Mouse (Mus musculus): ENCODE measurements at regions not wholly inside any gene's neighbourhood (a gene's known extent, or its start where the extent isn't known, plus 50 kb on each side); places are given as distances from the start of the nearest gene placed in this dataset.

DNA sequence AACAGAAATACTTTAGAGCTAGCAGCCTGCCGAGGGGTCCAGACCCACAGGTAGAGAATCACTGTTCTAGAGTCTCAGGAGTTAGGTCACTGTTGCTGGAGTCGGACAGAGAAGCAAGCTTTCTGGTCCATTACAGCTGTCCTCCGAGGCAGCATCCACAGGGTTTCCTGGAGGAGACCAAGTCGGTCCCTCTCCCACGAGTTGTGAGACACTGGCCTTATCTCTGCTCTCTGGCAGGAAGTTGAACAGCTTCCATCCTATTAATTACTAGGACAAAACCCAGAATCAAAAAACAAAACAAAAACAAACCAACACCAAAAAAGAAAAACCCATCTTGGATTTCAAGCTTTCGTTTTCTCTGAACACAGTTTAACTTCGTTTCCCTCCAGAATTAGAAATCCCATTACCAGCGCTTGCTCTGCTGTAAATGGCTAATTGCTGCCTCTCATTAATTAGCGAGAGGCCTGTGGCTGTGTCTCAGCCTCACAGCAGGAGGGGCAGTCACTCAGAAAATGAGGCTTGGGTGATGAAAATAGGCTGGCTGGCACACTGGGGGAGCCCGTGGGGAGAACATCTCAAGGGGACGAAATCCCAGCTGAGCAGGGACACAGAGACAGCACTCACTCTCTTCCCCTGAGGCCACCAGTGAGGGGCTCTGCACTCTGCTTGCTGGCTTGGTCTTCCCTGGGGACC lies 201.3 kb downstream of the Adgrd1 start:
- no peaks in the 10 kb centered on the region for H3K36me3 ChIP-seq (ENCODE audit: control insufficient read depth, insufficient read depth)
- peaks cover 5% of the 10 kb centered on the region for H3K27me3 ChIP-seq (ENCODE audit: control insufficient read depth, insufficient read depth, insufficient read length)
- no peak overlapping the region for H3ac ChIP-seq (ENCODE audit: control insufficient read depth, insufficient read length, low read depth)
- no peaks in the 10 kb centered on the region for H3K79me3 ChIP-seq (ENCODE audit: low read depth)
- TF ChIP-seq FOSL1 (IDR thresholded peaks at IDR 0.05; ENCODE audit: insufficient read depth, low read length, poor library complexity, severe bottlenecking) = no peak
- no peak for TF ChIP-seq USF1 (IDR thresholded peaks at IDR 0.05; ENCODE audit: low read depth)
- no peaks in the 10 kb centered on the region for H3K79me2 ChIP-seq (ENCODE audit: control insufficient read depth, insufficient read depth)
- no peak overlapping the region for H3K4me3 ChIP-seq (ENCODE audit: insufficient read depth, poor library complexity, severe bottlenecking)

DNA sequence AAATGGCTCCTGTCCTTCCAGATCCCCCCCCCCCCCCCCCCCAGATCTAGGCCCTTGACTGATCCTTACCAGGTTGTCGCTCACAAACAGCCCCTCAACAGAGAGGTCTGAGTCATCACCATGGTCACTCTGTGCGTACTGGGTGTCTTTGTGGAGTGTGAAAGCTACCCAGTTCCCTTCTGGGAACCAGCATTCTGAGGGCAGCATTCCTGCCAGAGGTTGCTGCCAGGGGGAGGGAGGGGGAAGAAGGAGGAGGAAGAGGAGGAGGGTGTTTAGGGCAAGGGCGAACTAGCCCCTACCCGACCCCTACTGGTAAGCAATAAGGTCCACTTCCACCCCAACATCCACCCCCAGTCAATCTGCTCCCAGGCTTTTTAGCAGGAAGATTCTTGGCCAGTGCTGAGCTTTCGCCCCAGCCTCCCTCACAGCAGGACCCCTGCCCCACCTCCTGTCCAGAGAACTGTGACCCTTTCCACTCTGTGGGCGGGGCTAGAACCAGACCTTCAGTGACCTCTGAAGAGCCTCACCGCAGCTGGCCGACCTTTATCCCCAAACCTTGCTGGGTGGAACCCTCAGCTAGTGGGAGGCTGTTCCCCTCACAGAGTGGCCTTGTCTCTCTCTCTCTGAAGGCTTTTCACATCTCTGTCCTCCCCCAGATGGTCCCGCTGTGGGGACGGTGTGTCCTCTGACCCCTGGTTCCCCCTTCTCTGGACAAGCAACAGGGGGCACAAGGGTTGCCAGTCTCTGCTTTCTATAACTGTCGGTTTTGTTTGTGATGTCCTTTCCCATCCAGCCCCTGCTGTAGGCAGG lies 202.2 kb upstream of the Sfswap start:
- Histone ChIP-seq H3K79me2 (ENCODE audit: control insufficient read depth, insufficient read depth) (no peaks in the 10 kb centered on the region), H3K27me3 (ENCODE audit: control insufficient read depth, insufficient read depth, insufficient read length) (peaks cover under 1% of the 10 kb centered on the region), H3ac (ENCODE audit: control insufficient read depth, insufficient read length, low read depth) (no peak overlapping the region), H3K36me3 (ENCODE audit: control insufficient read depth, insufficient read depth) (no peaks in the 10 kb centered on the region), H3K4me3 (ENCODE audit: insufficient read depth, poor library complexity, severe bottlenecking) (no peak overlapping the region), H3K79me3 (ENCODE audit: low read depth) (no peaks in the 10 kb centered on the region)
- TF ChIP-seq CEBPB (IDR thresholded peaks at IDR 0.05; ENCODE audit: low read depth) = no peak
- TF ChIP-seq MYOG (IDR thresholded peaks at IDR 0.05; ENCODE audit: control insufficient read depth, extremely low read depth, insufficient read length) = no peak

DNA sequence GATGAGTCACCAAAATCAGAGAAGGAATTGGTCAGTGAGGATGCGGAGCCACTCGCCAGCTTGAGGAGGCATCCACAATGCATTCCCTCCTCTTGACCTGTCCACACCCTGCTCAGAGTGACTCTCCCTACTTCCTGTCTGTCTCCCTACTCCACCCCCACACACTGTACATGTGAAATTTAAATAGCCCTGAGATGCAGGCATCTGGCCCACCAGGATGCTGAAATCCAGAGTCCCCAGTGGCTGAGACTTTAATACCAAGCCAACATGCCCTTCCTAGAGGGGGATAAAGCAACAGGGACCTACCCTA lies 201.6 kb upstream of the Sfswap start:
- Histone ChIP-seq H3ac (ENCODE audit: control insufficient read depth, insufficient read length, low read depth) (no peak overlapping the region), H3K79me2 (ENCODE audit: control insufficient read depth, insufficient read depth) (no peaks in the 10 kb centered on the region), H3K27me3 (ENCODE audit: control insufficient read depth, insufficient read depth, insufficient read length) (no peaks in the 10 kb centered on the region), H3K4me3 (ENCODE audit: insufficient read depth, poor library complexity, severe bottlenecking) (no peak overlapping the region), H3K36me3 (ENCODE audit: control insufficient read depth, insufficient read depth) (no peaks in the 10 kb centered on the region), H3K79me3 (ENCODE audit: low read depth) (no peaks in the 10 kb centered on the region)
- TF ChIP-seq CEBPB (IDR thresholded peaks at IDR 0.05; ENCODE audit: low read depth) (no peak), MAX (IDR thresholded peaks at IDR 0.05) (no peak), FOSL1 (IDR thresholded peaks at IDR 0.05; ENCODE audit: insufficient read depth, low read length, poor library complexity, severe bottlenecking) (no peak), CTCF (IDR thresholded peaks at IDR 0.05; ENCODE audit: control insufficient read depth, insufficient read depth, insufficient read length) (no peak), MYOG (IDR thresholded peaks at IDR 0.05; ENCODE audit: control insufficient read depth, extremely low read depth, insufficient read length) (no peak), USF1 (IDR thresholded peaks at IDR 0.05; ENCODE audit: low read depth) (no peak), MYOD1 (IDR thresholded peaks at IDR 0.05; ENCODE audit: control insufficient read depth, insufficient read length, low read depth) (no peak)

DNA sequence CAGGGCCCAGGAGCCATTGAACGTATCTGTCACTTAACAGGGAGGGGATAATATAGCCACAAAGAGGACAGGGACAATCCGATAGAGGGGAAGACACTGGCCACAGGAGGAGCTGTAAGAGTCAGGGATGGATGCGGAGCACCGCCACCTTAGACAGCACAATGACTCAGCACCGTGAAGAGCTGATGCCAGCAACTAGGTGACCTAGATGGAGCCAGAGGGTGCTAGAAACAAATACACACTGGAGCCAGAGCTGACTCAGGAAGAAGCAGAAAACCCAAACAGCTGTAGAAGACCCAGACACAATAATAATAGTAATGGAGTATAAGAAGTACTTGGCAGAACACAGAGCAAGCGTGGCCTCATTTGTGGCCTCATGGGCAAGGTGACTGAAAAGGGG lies 200.6 kb upstream of the Sfswap start:
- Histone ChIP-seq H3ac (ENCODE audit: control insufficient read depth, insufficient read length, low read depth) (no peak overlapping the region), H3K79me3 (ENCODE audit: low read depth) (no peaks in the 10 kb centered on the region), H3K79me2 (ENCODE audit: control insufficient read depth, insufficient read depth) (no peaks in the 10 kb centered on the region), H3K27me3 (ENCODE audit: control insufficient read depth, insufficient read depth, insufficient read length) (no peaks in the 10 kb centered on the region), H3K4me3 (ENCODE audit: insufficient read depth, poor library complexity, severe bottlenecking) (no peak overlapping the region), H3K36me3 (ENCODE audit: control insufficient read depth, insufficient read depth) (no peaks in the 10 kb centered on the region)
- TF ChIP-seq CTCF (IDR thresholded peaks at IDR 0.05; ENCODE audit: control insufficient read depth, insufficient read depth, insufficient read length) = no peak

DNA sequence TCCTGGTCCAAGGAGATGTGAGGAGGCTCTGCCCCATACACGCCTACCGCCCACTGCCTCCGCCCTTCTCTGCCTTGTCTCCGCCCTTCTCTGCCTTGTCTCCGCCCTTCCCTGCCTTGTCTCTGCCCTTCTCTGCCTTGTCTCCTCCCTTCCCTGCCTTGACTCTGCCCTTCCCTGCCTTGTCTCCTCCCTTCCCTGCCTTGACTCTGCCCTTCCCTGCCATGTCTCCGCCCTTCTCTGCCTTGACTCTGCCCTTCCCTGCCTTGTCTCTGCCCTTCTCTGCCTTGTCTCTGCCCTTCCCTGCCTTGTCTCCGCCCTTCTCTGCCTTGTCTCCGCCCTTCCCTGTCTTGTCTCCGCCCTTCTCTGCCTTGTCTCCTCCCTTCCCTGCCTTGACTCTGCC lies 185.4 kb upstream of the Sfswap start:
- no peaks in the 10 kb centered on the region for H3K27me3 ChIP-seq (ENCODE audit: control insufficient read depth, insufficient read depth, insufficient read length)
- H3K79me3 ChIP-seq (ENCODE audit: low read depth) = no peaks in the 10 kb centered on the region
- TF ChIP-seq FOSL1 (IDR thresholded peaks at IDR 0.05; ENCODE audit: insufficient read depth, low read length, poor library complexity, severe bottlenecking) = no peak
- TF ChIP-seq MAX (IDR thresholded peaks at IDR 0.05) = no peak
- no peak for TF ChIP-seq CEBPB (IDR thresholded peaks at IDR 0.05; ENCODE audit: low read depth)
- no peak for TF ChIP-seq MYOG (IDR thresholded peaks at IDR 0.05; ENCODE audit: control insufficient read depth, extremely low read depth, insufficient read length)
- TF ChIP-seq CTCF (IDR thresholded peaks at IDR 0.05; ENCODE audit: control insufficient read depth, insufficient read depth, insufficient read length) = no peak
- no peak for TF ChIP-seq MYOD1 (IDR thresholded peaks at IDR 0.05; ENCODE audit: control insufficient read depth, insufficient read length, low read depth)
- no peak for TF ChIP-seq USF1 (IDR thresholded peaks at IDR 0.05; ENCODE audit: low read depth)
- H3K4me3 ChIP-seq (ENCODE audit: insufficient read depth, poor library complexity, severe bottlenecking) = no peak overlapping the region
- H3K36me3 ChIP-seq (ENCODE audit: control insufficient read depth, insufficient read depth) = no peaks in the 10 kb centered on the region
- no peaks in the 10 kb centered on the region for H3K79me2 ChIP-seq (ENCODE audit: control insufficient read depth, insufficient read depth)
- no peak overlapping the region for H3ac ChIP-seq (ENCODE audit: control insufficient read depth, insufficient read length, low read depth)

DNA sequence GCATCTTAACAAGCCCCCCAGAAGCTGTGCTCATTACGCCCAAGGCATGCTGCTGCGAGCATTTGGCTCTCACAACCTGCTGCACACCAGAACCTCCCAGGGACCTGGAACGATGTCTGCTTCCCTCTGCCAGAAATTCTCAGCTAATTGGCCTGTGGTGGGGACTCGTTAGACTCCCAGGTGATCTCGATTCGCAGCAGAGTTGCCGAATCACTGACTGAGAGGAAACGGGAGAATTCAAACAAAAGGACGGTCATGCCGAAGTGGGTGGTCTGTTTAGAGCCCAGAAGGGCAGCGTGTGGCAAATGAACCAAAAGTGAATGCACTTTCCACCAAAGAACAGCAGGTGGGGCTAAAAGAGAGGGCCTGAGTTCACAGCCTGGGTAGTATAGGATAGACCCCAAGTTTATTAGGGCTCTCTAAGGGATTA lies 169.9 kb upstream of the Sfswap start:
- Histone ChIP-seq H3ac (ENCODE audit: control insufficient read depth, insufficient read length, low read depth) (no peak overlapping the region), H3K27me3 (ENCODE audit: control insufficient read depth, insufficient read depth, insufficient read length) (peaks cover 3% of the 10 kb centered on the region), H3K36me3 (ENCODE audit: control insufficient read depth, insufficient read depth) (no peaks in the 10 kb centered on the region), H3K79me2 (ENCODE audit: control insufficient read depth, insufficient read depth) (no peaks in the 10 kb centered on the region), H3K79me3 (ENCODE audit: low read depth) (no peaks in the 10 kb centered on the region), H3K4me3 (ENCODE audit: insufficient read depth, poor library complexity, severe bottlenecking) (no peak overlapping the region)
- TF ChIP-seq USF1 (IDR thresholded peaks at IDR 0.05; ENCODE audit: low read depth) (no peak), MYOG (IDR thresholded peaks at IDR 0.05; ENCODE audit: control insufficient read depth, extremely low read depth, insufficient read length) (no peak), CTCF (IDR thresholded peaks at IDR 0.05; ENCODE audit: control insufficient read depth, insufficient read depth, insufficient read length) (no peak), FOSL1 (IDR thresholded peaks at IDR 0.05; ENCODE audit: insufficient read depth, low read length, poor library complexity, severe bottlenecking) (no peak), CEBPB (IDR thresholded peaks at IDR 0.05; ENCODE audit: low read depth) (no peak), MYOD1 (IDR thresholded peaks at IDR 0.05; ENCODE audit: control insufficient read depth, insufficient read length, low read depth) (no peak), MAX (IDR thresholded peaks at IDR 0.05) (no peak)

All from C2C12 (cell line).